Mouse (Mus musculus) heart, embryonic 14.5 days (tissue): ENCODE data around the gene Ms4a7. TPM values are rescaled to one million over a fixed set of nuclear protein-coding genes. Genes with fewer than 3 reads are reported as not detected.
"Not testable (repeated sequence)": the region's sequence is repeated elsewhere in the genome, so short reads cannot be mapped to it uniquely, and the experiment has no call there.

ENCODE experiments used
- ATAC-seq: fragments of 200-750 bp; cut with Nextera tagmentation; 2 replicates; pipeline ENCODE4 v1.8.0; 2017; ENCODE audit warnings: low read depth, moderate TSS enrichment; ENCODE audit not compliant: insufficient number of reproducible peaks, insufficient read depth, low FRiP score
- H3K27ac ChIP-seq, 2 experiments: fragments of 200-500 bp in 1 of 2; fragments of 300-500 bp in 1 of 2; sonication (generic) in 1 of 2; replicated peaks in 1 of 2; 2 replicates each; pipeline ENCODE4 v1.5.1; 2012 to 2014; ENCODE audit warnings: low read depth in 2 of 2, low read length in 2 of 2, control low read depth in 1 of 2, mild to moderate bottlenecking in 1 of 2, mixed read lengths in 1 of 2; ENCODE audit not compliant: control insufficient read depth in 1 of 2, insufficient read depth in 1 of 2
- H3K27me3 ChIP-seq: fragments of 300-500 bp; sonication (generic); 2 replicates; pipeline ENCODE4 v1.6.1; 2014; ENCODE audit warnings: mild to moderate bottlenecking, low read length, control low read depth; ENCODE audit not compliant: control insufficient read depth, insufficient read depth
- H3K36me3 ChIP-seq: fragments of 300-500 bp; sonication (generic); 2 replicates; pipeline ENCODE4 v1.6.1; 2014; ENCODE audit warnings: mild to moderate bottlenecking, control low read depth, low read length, mixed read lengths; ENCODE audit not compliant: control insufficient read depth, insufficient read depth
- H3K4me1 ChIP-seq, 2 experiments: fragments of 200-500 bp in 1 of 2; fragments of 300-500 bp in 1 of 2; sonication (generic) in 1 of 2; 2 replicates each; pipeline ENCODE4 v1.6.1; 2012 to 2014; ENCODE audit warnings: low read length in 2 of 2, control low read depth in 1 of 2, mixed read lengths in 1 of 2; ENCODE audit not compliant: control insufficient read depth in 2 of 2, insufficient read depth in 2 of 2
- H3K4me2 ChIP-seq: fragments of 300-500 bp; sonication (generic); 2 replicates; pipeline ENCODE4 v1.6.1; 2014; ENCODE audit warnings: mild to moderate bottlenecking, low read length
- H3K4me3 ChIP-seq, 2 experiments: fragments of 200-500 bp in 1 of 2; fragments of 300-500 bp in 1 of 2; sonication (generic) in 1 of 2; 2 replicates each; pipeline ENCODE4 v1.5.1; 2012 to 2014; ENCODE audit warnings: low read length in 2 of 2, mild to moderate bottlenecking in 2 of 2, control low read depth in 1 of 2, low read depth in 1 of 2, moderate library complexity in 1 of 2; ENCODE audit not compliant: control insufficient read depth in 1 of 2, insufficient read depth in 1 of 2
- H3K9ac ChIP-seq: fragments of 300-500 bp; sonication (generic); 2 replicates; pipeline ENCODE4 v1.6.1; 2014; ENCODE audit warnings: mild to moderate bottlenecking, low read length
- H3K9me3 ChIP-seq: fragments of 300-500 bp; sonication (generic); 2 replicates; pipeline ENCODE4 v1.6.1; 2016; ENCODE audit warnings: low read length, control low read depth; ENCODE audit not compliant: control insufficient read depth
- WGBS: fragments of 180-500 bp; shearing (Covaris S2); extraction: QIAGEN DNeasy Blood & Tissue Kit; methylation state at CpG from one replicate; pipeline ENCODE4 v1.1.7; 2014; 5-methylcytosine and 5-hydroxymethylcytosine counted together
- polyA plus RNA-seq: library from polyadenylated mRNA; unstranded; fragments of >200 nt; fragmentation: Nextera tagmentation; extraction: Ambion mirVana; gene quantifications from 2 replicates; pipeline ENCODE4 v1.2.1, GENCODE M21; 2014

Gene Ms4a7
- polyA plus RNA-seq, 1 experiment from 2014 or later, result 4.8 TPM

- not testable (repeated sequence) for H3K9me3 ChIP-seq, ATAC-seq, H3K27me3 ChIP-seq, H3K27ac ChIP-seq, H3K9ac ChIP-seq, H3K4me1 ChIP-seq, H3K4me2 ChIP-seq, H3K36me3 ChIP-seq, H3K4me3 ChIP-seq
- 52% methylated on average over 4 of the region's 4 CpGs for WGBS
Observed at GRCm38 (mm10) chr19:11299529-11299928, 36.4 kb downstream of the Ms4a7 start.

GRCm38 (mm10) chr19:11298939-11299338, 37.0 kb downstream of the Ms4a7 start:
- H3K4me2 ChIP-seq, result no peak overlapping the region
- no peaks in the 10 kb centered on the region for H3K9me3 ChIP-seq
- H3K27ac ChIP-seq, result no peak overlapping the region
- ATAC-seq, result no peak
- WGBS, result 58% methylated on average over 2 of the region's 2 CpGs
- no peak overlapping the region for H3K9ac ChIP-seq
- H3K36me3 ChIP-seq, result no peaks in the 10 kb centered on the region
- H3K27me3 ChIP-seq, result no peaks in the 10 kb centered on the region
- H3K4me3 ChIP-seq, result no peak overlapping the region
- no peaks in the 10 kb centered on the region for H3K4me1 ChIP-seq

- H3K27ac ChIP-seq, H3K9ac ChIP-seq, H3K9me3 ChIP-seq, ATAC-seq, H3K27me3 ChIP-seq, H3K36me3 ChIP-seq, H3K4me1 ChIP-seq: not testable (repeated sequence)
- 6% methylated on average over 3 of the region's 3 CpGs for WGBS
- Histone ChIP-seq H3K4me2 (peak overlapping the region; percentile 69), H3K4me3 (peak overlapping the region; percentile 20 to 46)
Observed at GRCm38 (mm10) chr19:11293616-11294015, 42.3 kb downstream of the Ms4a7 start.

GRCm38 (mm10) chr19:11292990-11293389, 43.0 kb downstream of the Ms4a7 start:
- Histone ChIP-seq H3K36me3 (no peaks in the 10 kb centered on the region), H3K9me3 (no peaks in the 10 kb centered on the region), H3K27ac (peak overlapping the region; percentile 33; a peak in 1 of 4 replicates), H3K9ac (peak overlapping the region; percentile 72), H3K27me3 (no peaks in the 10 kb centered on the region), H3K4me3 (peak overlapping the region; percentile 46 to 73), H3K4me2 (peak overlapping the region; percentile 69), H3K4me1 (no peaks in the 10 kb centered on the region)
- WGBS, result 2% methylated on average over 12 of the region's 12 CpGs
- no peak for ATAC-seq

GRCm38 (mm10) chr19:11283773-11284172, 52.2 kb downstream of the Ms4a7 start, which contains the start of gene Ms4a5:
Ms4a5 (minus strand) TSS chr19:11283873.
- Histone ChIP-seq H3K27me3 (no peaks in the 10 kb centered on the region), H3K4me1 (no peaks in the 10 kb centered on the region), H3K4me2 (no peak within 1 kb of the TSS), H3K27ac (no peak within 1 kb of the TSS), H3K9me3 (no peaks in the 10 kb centered on the region), H3K9ac (no peak within 1 kb of the TSS), H3K4me3 (no peak within 1 kb of the TSS), H3K36me3 (no peaks in the 10 kb centered on the region)
- ATAC-seq, result no peak
- WGBS, result 72% methylated on average over 2 of the region's 2 CpGs

- H3K27ac ChIP-seq, result no peak overlapping the region
- no peaks in the 10 kb centered on the region for H3K27me3 ChIP-seq
- no peaks in the 10 kb centered on the region for H3K4me1 ChIP-seq
- ATAC-seq, result no peak
- H3K4me2 ChIP-seq, result no peak overlapping the region
- no peak overlapping the region for H3K4me3 ChIP-seq
- WGBS, result 78% methylated on average over 3 of the region's 3 CpGs
- H3K9ac ChIP-seq, result no peak overlapping the region
- H3K9me3 ChIP-seq, result no peaks in the 10 kb centered on the region
- no peaks in the 10 kb centered on the region for H3K36me3 ChIP-seq
Observed at GRCm38 (mm10) chr19:11280223-11280622, 55.7 kb downstream of the Ms4a7 start.

- no peak overlapping the region for H3K4me2 ChIP-seq
- no peaks in the 10 kb centered on the region for H3K36me3 ChIP-seq
- no peak overlapping the region for H3K4me3 ChIP-seq
- no peaks in the 10 kb centered on the region for H3K4me1 ChIP-seq
- no peak overlapping the region for H3K27ac ChIP-seq
- 64% methylated on average over 5 of the region's 5 CpGs for WGBS
- ATAC-seq, result no peak
- H3K9ac ChIP-seq, result no peak overlapping the region
- H3K9me3 ChIP-seq, result no peaks in the 10 kb centered on the region
- H3K27me3 ChIP-seq, result no peaks in the 10 kb centered on the region
Observed at GRCm38 (mm10) chr19:11276431-11276830, 59.5 kb downstream of the Ms4a7 start.
